Mouse (Mus musculus) mouse trophoblast stem cell (cell line): Measurements from ENCODE around the gene Tsnax.

Source experiments
- in situ Hi-C, 2 experiments: fragments of 300-500 bp; cut with MseI, MboI; formaldehyde crosslinking; loops; 2 replicates in 1 of 2; 3 replicates in 1 of 2; pipeline ENCODE4 v1.15.1; 2025

Tsnax gene

DNA sequence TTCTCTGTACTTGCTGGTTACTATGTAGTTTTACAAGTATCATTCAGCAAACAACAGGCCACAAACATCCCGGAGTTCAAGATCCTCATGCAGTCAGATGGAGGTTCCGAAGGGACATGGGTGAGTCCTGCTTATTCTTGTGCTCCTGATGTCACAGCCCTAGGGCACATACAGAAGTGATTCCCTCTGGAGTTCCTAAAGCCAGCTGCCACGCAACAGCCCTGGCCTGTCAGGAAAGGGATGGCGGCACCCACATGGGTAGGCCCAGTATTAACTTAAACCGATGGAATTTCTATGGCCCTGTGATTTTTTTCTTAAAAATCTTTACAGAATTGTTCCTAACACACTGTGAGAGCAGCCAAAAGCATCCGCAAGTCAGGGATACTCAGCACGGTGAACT lies 30.6 kb downstream of the Tsnax start:
- in situ Hi-C loops = no loop called here

DNA sequence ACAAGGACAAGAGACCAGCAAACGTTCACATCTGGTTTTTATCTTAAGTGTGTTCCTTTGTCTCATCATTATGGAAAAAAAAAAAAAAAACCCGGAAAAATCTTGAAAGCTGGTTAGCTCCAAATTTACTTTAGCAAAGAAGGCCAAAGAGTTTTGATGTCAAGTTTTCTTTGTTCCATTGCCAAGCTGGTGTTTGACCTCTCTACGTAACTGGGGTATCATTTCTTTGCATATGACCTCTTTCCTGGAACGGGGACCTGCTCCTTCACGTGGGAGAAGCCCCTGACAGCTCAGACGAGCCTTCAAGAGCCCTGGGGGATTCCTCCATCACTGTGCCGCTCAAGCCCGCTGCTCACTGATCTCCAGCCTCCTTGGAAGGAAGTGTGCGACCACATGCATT lies 31.1 kb downstream of the Tsnax start:
- in situ Hi-C loops = no loop called here

DNA sequence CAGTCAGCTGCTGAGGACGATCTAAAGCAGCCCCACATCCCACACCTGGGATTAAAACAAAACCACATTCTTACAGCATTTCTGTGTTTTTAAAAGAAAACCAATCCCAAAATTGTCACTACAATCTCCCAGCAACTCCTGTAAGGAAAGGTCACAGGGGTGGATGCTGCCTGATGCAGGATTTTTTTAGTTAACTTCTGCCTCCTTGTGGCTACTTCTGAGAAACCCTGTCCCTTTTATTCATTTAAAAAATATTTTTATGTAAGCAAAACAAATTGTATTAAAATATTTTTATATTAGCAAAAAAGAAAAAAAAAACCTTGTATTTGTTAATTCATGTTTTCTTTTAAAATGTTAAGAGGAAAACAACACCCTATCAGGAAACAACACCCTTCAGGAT lies 33.0 kb downstream of the Tsnax start:
- in situ Hi-C loops = no loop called here

DNA sequence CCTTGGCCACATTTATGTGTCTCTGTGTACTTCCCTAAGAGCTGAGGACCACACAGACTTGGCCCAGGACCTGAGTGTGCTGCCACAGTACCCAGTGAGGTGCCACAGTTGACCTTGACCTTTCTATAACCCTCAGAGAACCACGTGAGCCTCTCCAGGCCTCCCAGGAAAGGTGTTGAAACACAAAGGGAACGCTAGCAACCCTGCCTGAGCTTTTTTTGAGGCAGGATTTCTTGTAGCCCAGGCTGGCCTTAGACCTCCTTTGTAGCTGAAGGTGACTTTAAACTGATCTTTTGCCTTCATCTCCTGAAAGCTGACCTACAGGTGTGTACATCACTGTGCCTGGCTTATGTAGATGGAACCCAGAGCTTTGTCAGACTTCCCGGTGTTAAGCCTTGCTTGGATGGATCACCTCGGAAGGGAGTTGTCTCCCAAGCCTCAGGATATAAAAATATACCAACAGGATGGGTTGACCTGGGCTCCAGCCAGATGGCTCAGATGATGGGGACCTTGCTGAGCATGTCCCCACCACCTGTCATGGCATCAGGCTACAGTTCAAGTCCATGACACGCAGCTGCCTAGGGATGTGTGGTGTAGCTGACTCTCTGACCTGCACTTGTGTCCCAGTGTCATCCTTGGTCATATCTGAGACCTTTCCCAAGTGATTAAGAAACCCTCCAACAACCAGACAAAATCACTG lies 36.4 kb downstream of the Tsnax start:
- in situ Hi-C loops = no loop called here

DNA sequence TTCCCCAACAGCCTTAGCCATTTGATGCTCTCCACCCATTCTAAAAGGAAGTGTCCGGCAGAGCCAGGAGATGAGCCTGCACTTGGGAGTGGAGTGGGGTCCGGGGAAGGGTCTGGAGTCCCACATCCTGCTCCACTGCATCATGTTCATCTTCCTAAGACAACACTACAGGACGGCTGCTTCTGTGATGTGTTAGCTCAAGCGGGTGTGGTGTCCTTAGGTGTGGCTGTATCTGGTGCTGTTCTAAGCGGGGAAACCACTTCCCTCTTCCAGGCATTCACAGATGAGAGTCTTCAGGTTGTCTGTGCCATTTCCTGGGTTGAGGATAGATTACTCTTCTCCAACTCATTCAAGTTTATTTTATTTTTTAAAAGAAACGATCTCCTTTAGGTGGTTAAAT lies 37.0 kb downstream of the Tsnax start:
- in situ Hi-C loops = no loop called here

DNA sequence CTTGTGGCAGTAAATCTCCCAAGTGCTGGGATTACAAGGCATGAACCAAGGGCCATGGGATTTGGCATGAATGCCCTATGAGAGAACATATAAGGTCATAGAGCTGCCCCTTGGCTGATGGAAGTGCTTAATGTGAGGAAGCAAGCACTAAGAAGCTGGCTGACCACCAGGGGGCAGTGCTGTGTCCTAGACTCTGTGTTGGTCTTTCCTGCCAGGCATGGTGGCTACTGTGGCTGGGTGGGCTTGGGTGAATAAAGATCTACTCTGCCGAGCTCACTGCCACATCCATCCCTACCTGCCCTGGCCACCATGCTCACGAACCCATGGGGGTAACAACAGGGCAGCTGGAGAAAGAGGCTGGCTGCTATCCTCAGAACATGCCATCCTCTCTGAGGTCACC lies 39.2 kb downstream of the Tsnax start:
- in situ Hi-C loops = no loop called here

DNA sequence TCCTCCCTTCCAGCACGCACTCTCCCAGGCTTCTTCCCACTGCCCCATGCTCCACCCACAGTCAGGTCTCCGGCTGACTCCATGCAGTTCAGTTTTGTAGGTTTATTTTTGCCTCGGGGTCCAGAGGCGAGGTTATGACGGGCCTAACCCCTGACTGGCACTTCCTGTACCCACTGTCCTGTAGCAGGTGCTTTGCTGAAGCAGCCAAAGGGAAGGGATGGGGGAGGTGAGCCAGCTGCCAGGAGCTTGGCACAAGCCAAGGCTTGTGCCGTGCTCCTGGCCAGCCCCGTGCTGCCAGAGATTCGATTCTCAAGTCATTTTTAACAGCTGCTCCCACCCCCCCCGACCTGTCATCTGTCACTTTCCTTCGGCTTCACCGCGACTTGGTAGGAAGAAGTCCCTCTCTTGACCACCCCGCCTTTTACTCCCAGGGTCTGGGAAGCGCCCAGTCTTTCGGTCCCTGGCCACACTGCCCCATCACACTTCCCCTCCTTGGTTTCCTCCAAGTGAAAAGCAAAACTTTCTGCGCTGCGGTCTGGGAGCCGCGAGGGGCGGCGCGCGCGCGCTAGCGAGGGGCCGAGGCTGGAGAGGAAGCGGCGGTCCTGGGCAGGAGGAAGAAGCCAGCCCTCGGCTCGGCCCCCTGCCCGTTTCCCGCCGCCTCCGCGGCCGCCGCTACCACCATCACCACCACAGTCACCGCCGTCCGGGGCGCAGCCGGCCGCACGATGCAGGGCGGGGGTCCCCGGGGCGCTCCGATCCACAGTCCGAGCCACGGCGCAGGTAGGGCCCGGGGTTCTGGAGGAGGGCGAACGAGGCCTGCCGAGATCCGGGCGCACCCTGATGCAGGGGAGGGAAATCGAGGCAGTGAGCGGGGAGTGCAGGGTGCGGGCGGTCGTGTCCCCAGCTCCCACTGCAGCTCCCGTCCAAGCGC lies 41.0 kb downstream of the Tsnax start, which contains the start of gene Disc1:
TSS of gene Disc1 (plus strand) at position 691 of the 931 bp plus-strand sequence.
- in situ Hi-C loops = no loop called here

DNA sequence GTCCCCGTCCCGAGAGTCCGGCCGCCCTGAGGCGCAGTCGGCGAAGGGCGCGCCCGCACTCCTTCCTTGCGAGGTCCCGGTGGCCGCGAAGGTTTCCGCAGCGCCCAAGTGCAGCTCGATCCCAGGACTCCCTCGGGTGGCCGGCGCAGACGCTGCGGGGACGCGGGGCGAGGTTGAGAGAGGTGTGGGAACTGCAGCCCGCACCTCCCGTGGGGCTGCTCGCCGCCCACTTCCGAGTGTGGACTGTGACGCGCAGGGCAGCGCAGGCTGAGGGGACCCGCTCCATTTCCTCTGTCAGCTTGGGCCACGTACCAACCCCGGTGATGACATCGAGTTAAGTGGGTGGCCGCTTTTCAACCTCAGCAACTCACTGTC lies 41.6 kb downstream of the Tsnax start:
- in situ Hi-C loops = no loop called here

DNA sequence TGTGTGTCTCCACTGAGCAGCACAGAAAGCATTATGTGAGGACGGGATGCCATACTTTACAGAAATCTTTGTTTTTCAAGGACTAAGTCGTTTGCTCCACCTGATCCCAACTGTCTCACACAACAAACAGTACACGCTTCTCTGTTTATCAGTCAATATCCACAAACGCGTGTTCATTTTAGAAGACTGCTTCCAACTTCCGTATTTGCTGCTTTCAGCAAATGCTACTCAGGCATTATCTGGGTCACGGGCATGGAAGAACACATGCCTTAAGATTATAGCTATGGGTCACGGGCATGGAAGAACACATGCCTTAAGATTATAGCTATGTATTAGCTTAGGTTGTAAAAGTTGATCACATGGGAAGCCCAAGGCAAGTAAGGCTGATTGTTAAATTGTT lies 48.1 kb downstream of the Tsnax start:
- in situ Hi-C loops = loop anchor here in 1 of 2 experiments (10.0 kb wide), 1 partner anchor 104 kb away; no protein-coding TSS in a partner anchor

DNA sequence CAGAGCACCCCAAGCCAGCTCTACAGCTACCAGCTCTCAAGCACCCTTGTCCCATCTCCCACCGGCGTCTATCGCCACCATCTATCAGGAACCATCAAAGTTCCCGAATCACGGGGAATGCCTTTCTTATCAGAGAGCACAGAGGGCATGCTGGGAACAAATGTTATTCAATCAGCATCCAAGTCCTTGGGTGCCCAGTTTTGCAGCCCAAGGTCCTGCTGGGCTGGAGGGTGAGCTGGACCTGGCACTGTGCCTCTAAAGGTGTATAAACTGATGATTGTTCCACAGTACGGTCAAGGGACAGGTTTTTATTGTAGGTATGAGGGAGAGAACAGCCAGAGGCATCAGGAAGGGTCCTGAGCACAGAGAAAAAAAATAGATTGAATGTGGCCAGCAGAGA lies 52.8 kb downstream of the Tsnax start:
- in situ Hi-C loops = loop anchor here in 1 of 2 experiments (10.0 kb wide), 1 partner anchor 99 kb away; no protein-coding TSS in a partner anchor

DNA sequence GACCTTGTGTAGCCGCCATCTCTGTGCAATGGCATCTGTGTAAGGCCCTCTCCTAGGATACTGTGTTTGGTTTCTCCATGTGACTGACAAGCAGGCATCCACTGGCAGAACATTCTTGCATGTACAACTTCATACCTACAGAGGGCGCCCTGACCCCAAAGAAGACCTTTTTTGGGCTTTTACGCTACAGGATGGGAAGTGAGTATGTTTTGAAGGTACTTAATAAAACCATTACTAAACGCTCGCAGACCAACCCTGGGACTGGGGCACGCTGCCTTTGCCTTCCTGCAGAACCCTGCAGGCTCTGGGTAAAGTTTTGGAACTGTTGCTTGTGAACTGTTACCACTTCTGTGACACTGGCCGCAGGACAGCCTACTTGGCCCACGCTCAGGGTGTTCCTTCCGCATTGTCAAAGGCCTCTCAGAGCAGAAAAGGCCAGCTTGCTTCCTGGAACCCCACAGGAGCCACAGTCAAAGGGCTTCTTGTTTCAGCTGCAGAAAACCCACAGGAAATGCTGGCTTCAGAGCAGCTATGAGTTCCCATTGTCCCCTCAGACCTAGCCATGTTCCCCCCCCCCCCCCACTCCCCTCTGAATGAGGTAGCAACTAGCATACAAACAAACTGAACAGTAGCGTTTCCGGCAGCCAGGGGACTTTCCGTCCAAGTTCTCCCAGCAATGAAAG lies 54.3 kb downstream of the Tsnax start:
- in situ Hi-C loops = loop anchor here in 1 of 2 experiments (10.0 kb wide), 1 partner anchor 98 kb away; no protein-coding TSS in a partner anchor

DNA sequence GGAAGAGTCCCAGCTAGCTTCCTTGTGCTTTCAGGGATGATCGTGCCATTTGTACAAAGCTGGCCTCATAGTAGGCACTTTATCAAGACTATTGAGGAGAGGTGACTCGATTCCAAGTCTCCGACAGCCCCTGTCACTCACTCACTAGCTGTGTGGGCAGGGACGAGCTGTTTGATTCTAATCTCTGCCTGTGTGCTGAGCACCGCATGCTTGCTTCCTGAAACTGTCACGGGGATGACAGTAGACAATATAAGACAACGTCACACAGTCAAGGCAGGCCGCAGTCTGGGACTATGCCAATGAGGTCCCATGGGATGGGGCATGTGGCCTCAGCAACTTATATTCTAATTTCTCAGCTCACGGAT lies 54.8 kb downstream of the Tsnax start:
- in situ Hi-C loops = loop anchor here in 1 of 2 experiments (10.0 kb wide), 1 partner anchor 97 kb away; no protein-coding TSS in a partner anchor

DNA sequence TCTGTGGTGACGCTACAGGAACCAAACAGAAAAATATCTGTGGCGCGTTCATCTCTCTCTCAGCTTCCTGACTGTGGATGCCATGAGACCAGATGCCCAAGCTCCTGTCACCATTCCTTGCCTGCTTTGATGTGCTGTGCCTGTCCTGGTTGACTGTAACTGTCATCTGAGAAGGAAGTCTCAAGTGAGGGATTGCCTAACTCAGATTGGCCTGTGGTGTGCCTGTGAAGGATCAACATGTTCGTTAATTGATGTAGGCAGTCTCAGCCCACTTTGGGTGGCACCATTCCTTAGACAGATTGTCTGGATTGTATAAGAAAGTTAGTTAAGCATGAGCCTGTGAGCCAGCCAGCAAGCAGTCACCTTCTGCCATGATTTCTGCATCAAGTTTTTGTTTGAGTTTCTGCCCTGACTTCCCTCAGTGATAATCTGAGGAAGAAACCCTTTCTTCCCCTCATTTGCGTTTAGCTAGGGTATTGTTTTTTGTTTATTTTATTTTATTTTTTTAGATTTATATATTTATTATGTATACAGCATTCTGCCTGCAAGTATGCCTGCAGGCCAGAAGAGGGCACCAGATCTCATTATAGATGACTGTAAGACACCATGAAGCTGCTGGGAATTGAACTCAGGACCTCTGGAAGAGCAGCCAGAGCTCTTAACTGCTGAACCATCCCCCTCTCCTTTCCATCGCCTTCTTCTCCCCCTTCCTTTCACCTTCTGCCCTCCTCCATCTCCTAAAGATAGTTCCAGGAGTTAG lies 55.5 kb downstream of the Tsnax start:
- in situ Hi-C loops = loop anchor here in 1 of 2 experiments (10.0 kb wide), 1 partner anchor 96 kb away; no protein-coding TSS in a partner anchor

DNA sequence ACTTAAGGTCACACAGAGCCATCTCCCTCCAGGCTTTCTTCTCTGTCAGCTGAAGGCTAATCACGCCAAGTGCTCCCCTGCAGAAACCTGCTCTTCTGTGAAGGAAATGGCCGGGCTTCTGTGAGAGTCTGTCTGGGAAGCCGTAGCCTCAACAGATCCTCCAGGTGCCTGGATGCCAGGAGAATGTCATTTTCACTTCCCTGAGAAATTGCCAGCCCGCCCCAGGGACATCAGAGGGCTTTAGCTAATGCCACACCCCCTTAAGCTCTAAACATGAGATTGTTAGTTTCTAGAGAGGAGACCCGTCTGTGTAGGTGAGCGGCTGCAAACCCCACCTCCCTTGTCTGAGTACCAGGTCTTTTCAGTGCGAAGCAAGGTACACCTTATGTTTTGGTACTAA lies 56.5 kb downstream of the Tsnax start:
- in situ Hi-C loops = loop anchor here in 1 of 2 experiments (10.0 kb wide), 1 partner anchor 95 kb away; no protein-coding TSS in a partner anchor

DNA sequence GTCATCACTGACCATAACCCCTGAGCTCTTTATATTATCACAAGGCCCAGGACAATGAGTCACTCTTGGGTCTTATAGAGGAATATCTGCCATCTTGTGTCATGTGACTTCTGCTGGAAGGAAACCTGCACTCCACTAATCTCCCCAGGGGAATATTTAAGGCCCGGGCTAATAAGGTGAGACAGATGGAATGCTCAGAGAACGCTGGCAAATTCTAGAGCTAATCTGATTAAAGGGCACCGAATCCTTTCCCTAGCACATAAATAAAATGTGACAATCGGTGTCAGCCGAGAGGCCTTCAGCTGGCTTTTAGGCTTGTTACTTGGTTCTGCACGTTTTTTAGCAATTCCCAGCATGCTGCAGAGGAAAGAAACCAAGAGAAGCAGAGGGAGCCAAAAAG lies 56.9 kb downstream of the Tsnax start:
- in situ Hi-C loops = loop anchor here in 1 of 2 experiments (10.0 kb wide), 1 partner anchor 95 kb away; no protein-coding TSS in a partner anchor

DNA sequence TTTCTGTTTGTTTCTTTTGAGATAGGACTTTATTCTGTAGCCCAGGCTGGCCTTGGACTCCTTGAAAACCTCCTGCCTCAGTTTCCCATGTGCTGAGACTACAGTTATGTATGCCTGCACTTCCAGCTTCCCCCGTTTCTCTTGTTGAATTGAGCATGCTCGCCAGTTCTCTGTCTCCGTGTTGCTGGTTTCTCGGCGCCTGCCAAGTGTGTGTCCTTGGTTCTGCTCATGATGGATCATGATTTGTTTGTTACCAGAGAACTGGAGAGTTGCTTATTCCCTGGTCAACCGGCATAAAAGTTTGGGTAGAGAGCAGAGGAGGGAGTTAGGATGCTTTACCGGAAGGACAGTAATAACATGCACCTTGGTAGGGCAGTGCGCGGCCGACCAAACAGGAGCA lies 61.3 kb downstream of the Tsnax start:
- in situ Hi-C loops = no loop called here

DNA sequence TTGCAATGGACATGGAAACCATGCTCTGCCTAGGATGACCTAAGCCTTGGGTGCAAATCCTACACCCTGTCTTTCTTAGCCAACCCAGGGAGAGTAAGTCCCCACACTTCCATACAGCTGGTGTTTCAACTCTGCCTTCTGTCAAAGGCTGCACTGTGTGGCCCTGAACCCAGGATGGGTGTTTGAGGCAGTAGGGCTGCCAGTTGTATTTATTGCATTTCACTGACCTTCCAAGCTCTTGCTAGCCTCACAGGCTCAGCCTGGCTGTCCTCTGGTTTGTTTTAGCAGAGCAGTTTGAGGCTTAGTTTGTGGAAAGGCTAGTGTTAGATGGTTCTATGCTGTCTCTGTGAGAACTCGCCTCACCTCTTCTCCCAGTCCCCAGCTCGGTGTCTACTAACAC lies 61.8 kb downstream of the Tsnax start:
- in situ Hi-C loops = no loop called here

DNA sequence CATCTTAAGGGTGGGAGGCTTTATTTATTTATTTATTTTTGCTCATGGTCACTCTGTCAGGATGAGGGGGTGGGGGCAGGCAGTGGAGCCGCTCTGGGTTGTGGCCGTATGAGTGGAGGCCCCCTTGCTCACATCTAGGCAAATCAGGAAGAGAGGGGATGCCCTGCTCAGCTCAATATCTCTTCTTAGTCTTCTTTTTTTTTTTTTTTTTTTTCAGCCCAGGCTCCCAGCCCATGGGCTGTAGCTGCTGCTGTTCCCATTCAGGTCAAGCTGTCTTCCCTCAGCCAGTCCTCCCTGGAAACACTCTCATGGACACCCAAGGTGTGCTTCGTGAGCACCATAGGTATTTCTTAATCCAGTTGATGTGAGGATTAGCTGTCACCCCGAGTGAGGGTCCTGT lies 62.6 kb downstream of the Tsnax start:
- in situ Hi-C loops = no loop called here

DNA sequence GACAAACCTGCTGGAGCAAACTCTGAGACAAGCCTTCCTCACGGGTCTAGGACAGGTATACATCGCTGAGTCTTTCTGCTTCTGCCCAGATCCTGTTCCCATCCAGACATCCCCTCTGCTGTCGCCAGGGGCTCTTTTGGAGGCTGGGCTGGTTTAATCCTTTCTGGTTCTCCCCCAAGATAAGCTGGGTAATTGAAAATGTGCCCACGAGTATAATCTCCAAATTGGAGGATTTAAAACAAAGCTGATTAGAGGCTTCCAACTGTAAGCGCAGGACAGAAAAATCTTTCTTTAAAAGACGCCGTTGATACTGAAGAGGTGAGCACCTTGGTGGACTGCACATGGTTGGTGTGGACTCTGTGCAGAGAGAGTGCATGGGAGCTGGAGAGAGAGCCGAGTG lies 64.5 kb downstream of the Tsnax start:
- in situ Hi-C loops = no loop called here

DNA sequence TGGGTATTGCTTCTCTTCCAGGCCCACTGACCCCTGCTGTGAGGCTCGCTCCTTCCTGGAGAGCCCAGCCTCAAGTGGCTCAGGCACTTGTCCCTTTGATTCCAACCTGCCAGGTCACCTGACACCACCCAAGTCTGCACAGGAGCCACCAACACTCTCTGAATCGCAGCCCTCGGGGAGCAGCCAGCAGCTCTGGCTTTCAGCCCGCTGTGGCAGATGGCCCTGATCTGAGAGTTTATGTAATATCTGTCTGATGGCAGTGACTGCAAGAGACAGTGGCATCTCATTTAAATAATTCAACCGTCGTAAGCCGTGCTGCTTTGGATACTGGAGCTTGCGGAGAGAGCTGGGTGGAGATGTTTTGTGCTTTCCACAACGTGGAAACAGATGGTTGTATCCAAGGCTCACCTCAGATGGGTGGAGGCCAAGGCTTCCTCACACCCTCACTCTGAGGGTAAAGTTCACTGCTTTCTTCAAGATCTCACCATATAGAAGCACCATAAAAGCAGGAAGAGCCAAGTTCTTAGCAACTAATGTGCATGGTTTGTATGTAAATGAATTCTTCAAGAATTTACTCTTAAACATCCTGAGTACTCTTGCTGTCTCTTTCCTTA lies 66.1 kb downstream of the Tsnax start:
- in situ Hi-C loops = no loop called here
